Mouse (Mus musculus): ENCODE measurements around the gene Ntf5. TPM values are rescaled to one million over a fixed set of nuclear protein-coding genes. Genes with fewer than 3 reads are reported as not detected.

The Ntf5 gene
- under 1 TPM; 0.35 to 0.94 TPM for polyA plus RNA-seq (2012; fragmentation: generic; extraction: Trizol)

GRCm38 (mm10) chr7:45413113-45413863 lies at the start of gene Ntf5:
Ntf5 (plus strand) TSS chr7:45413695.

DNA sequence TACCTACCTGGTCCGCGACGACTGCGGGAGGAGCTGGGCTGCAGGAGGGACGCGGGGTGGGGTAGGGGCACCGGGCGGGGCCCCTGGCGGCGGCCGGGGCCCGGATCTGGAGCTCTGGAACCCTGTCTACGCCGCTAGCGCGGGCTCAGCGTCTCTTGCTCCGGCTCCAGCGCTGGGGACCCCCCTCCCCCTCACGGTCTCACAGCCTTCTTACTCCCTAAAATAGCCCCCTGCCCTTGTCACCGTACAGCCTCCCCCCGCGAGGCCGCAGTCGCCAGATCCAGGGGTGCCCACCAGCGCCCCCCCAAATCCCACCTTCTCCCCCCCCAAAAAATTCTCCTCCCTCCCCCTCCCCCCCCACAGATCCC lies 46.9 kb upstream of the Ntf5 start, which contains the start of gene Ppfia3:
Gene Ppfia3 (minus strand): TSS at position 368 of the 368 bp plus-strand sequence.

DNA sequence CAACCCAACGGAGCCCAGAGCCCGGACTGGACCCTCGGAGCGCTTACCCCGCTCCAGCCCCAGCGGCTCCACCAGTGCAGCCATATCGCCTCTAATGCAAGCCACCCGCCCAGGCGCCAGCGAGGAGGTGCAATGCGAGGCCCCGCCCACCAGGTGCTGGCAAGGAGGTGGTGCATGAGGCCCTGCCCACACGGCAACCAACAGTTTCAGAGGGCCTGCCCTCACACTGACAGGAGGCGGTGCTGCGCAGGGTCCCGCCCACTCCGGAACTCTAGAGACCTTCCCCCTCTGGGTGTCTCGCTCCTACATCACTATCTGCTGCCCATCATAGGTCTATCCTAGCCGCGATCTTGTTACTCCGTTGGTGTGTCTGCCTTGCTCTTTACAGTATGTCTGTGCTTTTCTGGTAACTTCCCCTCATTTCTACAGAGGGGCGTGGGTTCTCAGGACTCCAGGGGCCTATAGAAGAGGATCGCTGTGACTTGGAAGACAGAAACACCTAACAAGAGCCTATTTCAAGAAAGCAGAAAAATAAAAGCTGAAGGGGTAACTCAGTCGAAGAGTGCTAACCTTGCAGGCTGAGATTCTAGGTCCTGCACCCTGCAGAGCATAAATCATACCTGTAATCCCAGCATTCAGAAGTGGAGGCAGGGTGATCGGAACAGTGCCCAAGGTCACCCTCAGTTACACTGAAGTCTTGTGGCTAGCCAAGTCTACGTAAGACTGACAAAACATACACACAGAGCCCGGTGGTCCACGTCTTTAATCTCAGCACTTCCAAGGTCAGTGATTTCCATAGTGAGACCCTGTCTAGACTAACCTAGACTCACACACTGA lies 42.8 kb upstream of the Ntf5 start, which contains the start of gene Lin7b:
Gene Lin7b (minus strand): TSS at position 109 of the 837 bp plus-strand sequence.

DNA sequence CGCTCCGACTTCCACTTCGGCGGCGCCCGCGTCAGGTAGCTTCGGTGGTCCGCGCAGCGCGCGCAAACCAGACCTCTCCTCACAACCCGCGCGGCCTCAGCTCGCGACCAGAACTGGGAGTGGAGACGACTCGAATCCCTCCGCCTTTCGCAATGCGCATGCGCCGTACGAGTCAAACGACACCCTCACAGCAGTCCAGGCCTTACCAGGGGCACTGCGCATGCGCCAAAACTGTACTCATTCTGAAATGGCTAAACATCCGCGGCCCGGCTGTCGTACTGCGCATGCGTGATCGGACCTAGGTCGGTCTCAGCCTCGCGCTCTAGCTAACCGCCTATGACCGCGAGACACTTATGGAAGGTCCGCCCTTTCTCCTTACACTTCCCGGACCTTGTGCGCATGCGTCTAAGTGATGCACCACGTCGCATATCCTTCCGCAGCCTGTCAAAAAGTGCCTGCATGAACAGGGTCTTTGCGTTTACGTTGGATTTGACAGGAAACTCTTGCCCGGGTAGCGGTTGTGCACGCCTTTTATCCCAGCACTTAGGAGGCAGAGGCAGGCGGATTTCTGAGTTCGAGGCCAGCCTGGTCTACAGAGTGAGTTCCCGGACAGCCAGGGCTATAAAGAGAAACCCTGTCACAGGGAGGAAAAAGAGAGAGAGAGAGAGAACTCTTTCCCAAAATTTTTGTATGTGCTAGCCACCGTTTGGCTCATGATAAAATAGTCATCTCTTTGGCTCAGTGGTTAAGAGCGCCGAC lies 17.7 kb upstream of the Ntf5 start, which contains the start of gene Snrnp70:
Gene Snrnp70 (minus strand): TSS at position 165 of the 759 bp plus-strand sequence.

GRCm38 (mm10) chr7:45405091-45406075 lies 8.1 kb upstream of the Ntf5 start, which contains the start of gene Kcna7:
Kcna7 (plus strand) TSS chr7:45405653.

GRCm38 (mm10) chr7:45420615-45420919 lies 7.1 kb downstream of the Ntf5 start, which contains the start of gene Lhb:
Lhb (plus strand) TSS chr7:45420820.

GRCm38 (mm10) chr7:45434203-45435015 lies 20.9 kb downstream of the Ntf5 start, which contains the start of gene Gys1:
Gys1 (plus strand) TSS chr7:45434844.

GRCm38 (mm10) chr7:45437521-45438276 lies 24.2 kb downstream of the Ntf5 start, which contains the start of gene Ruvbl2:
Ruvbl2 (minus strand) TSS chr7:45438096.

DNA sequence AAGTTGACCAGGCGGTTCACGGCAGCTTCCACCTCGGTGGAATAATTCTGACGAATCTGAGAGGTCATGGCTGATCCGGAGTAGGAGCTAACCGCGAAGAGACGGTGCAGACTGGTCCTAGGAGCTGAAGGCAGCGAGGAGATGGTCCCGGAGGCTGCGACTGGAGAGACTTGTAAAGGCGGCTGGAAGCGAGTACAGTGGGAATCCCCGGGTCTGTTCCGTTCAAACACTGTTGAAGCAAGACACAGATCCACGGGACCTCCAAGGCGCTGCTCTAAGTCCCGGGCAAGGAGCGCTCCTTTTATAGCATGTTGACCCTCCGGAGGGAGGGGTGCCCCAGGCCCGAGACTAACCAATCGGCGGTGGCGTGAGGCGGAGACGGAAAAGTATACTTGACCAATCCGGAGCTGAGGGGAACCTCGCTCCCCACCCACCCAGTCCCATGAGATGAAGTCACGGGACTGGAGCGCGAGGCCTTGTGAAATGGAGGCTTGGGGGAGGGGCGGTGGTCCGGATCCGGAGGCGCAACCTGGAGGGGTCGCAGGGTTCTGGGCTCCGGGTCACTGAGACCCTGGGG lies 46.2 kb downstream of the Ntf5 start, which contains the start of gene Ftl1:
Gene Ftl1 (minus strand): TSS at position 321 of the 577 bp plus-strand sequence.

DNA sequence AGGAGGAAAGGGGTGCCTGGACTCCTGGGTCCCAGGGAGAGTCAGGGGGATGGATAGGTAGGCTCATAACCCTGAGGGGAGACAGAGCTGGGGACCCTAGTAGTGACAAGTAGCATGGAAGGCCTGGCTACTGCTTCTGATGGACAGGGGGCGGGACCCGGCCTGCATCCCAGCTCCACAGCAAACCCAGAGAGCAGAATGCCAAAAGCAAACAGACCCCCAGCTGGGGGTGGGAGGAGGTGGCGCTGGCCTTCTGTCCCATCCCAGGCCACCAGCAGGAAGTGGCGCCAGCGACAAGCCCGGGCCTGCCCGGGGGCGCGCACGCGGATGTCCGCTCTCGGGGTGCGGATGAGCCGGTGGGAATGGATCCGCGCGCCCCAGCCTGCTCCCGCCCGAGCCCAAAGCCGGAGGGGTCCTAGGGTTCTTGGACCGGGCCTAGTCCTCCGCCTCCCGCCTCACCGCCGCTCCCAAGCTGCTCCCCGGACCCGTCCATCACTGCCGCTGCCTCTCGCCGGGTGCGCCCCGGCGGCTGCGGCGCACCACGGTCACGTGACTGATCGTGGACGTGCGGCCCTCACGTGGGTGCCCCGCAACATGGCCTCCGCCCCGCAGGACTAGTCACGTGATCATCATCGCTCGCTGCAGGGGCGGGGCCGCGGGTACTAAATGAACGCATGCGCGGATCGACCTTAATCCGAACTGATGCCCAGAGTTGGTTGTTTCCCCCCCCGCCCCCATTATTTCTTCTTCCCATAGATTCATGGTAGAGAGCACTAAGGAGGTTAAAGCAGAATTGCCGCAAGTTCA lies 53.0 kb downstream of the Ntf5 start, which contains the start of gene Bax:
Gene Bax (minus strand): TSS at position 616 of the 807 bp plus-strand sequence.

Other genes with a start within 250 kb of the Ntf5 start
- gene Slc17a7, start 249.7 kb upstream of the Ntf5 start, polyA plus RNA-seq (2012; fragmentation: generic; extraction: Trizol): under 1 TPM; 0.04 to 0.18 TPM
- under 1 TPM; 0.04 to 0.48 TPM for gene Gfy, start 234.1 kb upstream of the Ntf5 start, polyA plus RNA-seq (2012; fragmentation: generic; extraction: Trizol)
- gene Pth2, start 232.7 kb upstream of the Ntf5 start, polyA plus RNA-seq (2012; fragmentation: generic; extraction: Trizol): not detected
- gene Ccdc155, start 208.8 kb upstream of the Ntf5 start, polyA plus RNA-seq (2012; fragmentation: generic; extraction: Trizol): 1 to 10 TPM in 1 of 2 experiments, under 1 TPM in 1; 0.71 to 4.3 TPM
- under 1 TPM in 1 of 2 experiments, not detected in 1; 0.15 TPM for gene Dkkl1, start 201.5 kb upstream of the Ntf5 start, polyA plus RNA-seq (2012; fragmentation: generic; extraction: Trizol)
- 100 to 1,000 TPM in 1 of 2 experiments, 10 to 100 TPM in 1; 60.5 to 105 TPM for gene Tead2, start 197.9 kb upstream of the Ntf5 start, polyA plus RNA-seq (2012; fragmentation: generic; extraction: Trizol)
- gene Cd37, start 174.6 kb upstream of the Ntf5 start, polyA plus RNA-seq (2012; fragmentation: generic; extraction: Trizol): under 1 TPM; 0.11 to 0.28 TPM
- gene Slc6a16, start 172.6 kb upstream of the Ntf5 start, polyA plus RNA-seq (2012; fragmentation: generic; extraction: Trizol): not detected
- not detected for gene Slc6a21, start 136.2 kb upstream of the Ntf5 start, polyA plus RNA-seq (2012; fragmentation: generic; extraction: Trizol)
- gene Trpm4, start 79.9 kb upstream of the Ntf5 start, polyA plus RNA-seq (2012; fragmentation: generic; extraction: Trizol): 10 to 100 TPM; 23.4 to 26.2 TPM
- gene Hrc, start 78.4 kb upstream of the Ntf5 start, polyA plus RNA-seq (2012; fragmentation: generic; extraction: Trizol): under 1 TPM; 0.02 to 0.06 TPM
- 1 to 10 TPM; 1.1 to 2.1 TPM for gene Ppfia3, start 46.7 kb upstream of the Ntf5 start, polyA plus RNA-seq (2012; fragmentation: generic; extraction: Trizol)
- gene Lin7b, start 43.1 kb upstream of the Ntf5 start, polyA plus RNA-seq (2012; fragmentation: generic; extraction: Trizol): 1 to 10 TPM in 1 of 2 experiments, under 1 TPM in 1; 0.23 to 1.8 TPM
- gene Snrnp70, start 18.0 kb upstream of the Ntf5 start, polyA plus RNA-seq (2012; fragmentation: generic; extraction: Trizol): 100 to 1,000 TPM; 229 to 271 TPM
- not detected for gene Kcna7, start 8.0 kb upstream of the Ntf5 start, polyA plus RNA-seq (2012; fragmentation: generic; extraction: Trizol)
- gene Lhb, start 7.1 kb downstream of the Ntf5 start, polyA plus RNA-seq (2012; fragmentation: generic; extraction: Trizol): under 1 TPM in 1 of 2 experiments, not detected in 1; 0.11 TPM
- 10 to 100 TPM; 10.3 to 18.4 TPM for gene Gys1, start 21.1 kb downstream of the Ntf5 start, polyA plus RNA-seq (2012; fragmentation: generic; extraction: Trizol)
- 100 to 1,000 TPM in 1 of 2 experiments, 10 to 100 TPM in 1; 68.4 to 154 TPM for gene Ruvbl2, start 24.4 kb downstream of the Ntf5 start, polyA plus RNA-seq (2012; fragmentation: generic; extraction: Trizol)
- over 10,000 TPM in 1 of 2 experiments, 1,000 to 10,000 TPM in 1; 3,673 to 13,112 TPM for gene Ftl1, start 46.2 kb downstream of the Ntf5 start, polyA plus RNA-seq (2012; fragmentation: generic; extraction: Trizol)
- gene Bax, start 53.2 kb downstream of the Ntf5 start, polyA plus RNA-seq (2012; fragmentation: generic; extraction: Trizol): 100 to 1,000 TPM; 253 to 519 TPM
- 1 to 10 TPM in 1 of 2 experiments, under 1 TPM in 1; 0.09 to 1.7 TPM for gene Tulp2, start 68.2 kb downstream of the Ntf5 start, polyA plus RNA-seq (2012; fragmentation: generic; extraction: Trizol)
- gene Gm45808, start 73.1 kb downstream of the Ntf5 start, polyA plus RNA-seq (2012; fragmentation: generic; extraction: Trizol): not detected
- under 1 TPM; 0.07 to 0.21 TPM for gene Dhdh, start 75.1 kb downstream of the Ntf5 start, polyA plus RNA-seq (2012; fragmentation: generic; extraction: Trizol)
- gene Nucb1, start 96.7 kb downstream of the Ntf5 start, polyA plus RNA-seq (2012; fragmentation: generic; extraction: Trizol): 100 to 1,000 TPM in 1 of 2 experiments, 10 to 100 TPM in 1; 66.5 to 268 TPM
- 10 to 100 TPM in 1 of 2 experiments, 1 to 10 TPM in 1; 9.1 to 24.6 TPM for gene Ppp1r15a, start 112.6 kb downstream of the Ntf5 start, polyA plus RNA-seq (2012; fragmentation: generic; extraction: Trizol)
- 10 to 100 TPM in 1 of 2 experiments, under 1 TPM in 1; 0.27 to 17.6 TPM for gene Plekha4, start 112.6 kb downstream of the Ntf5 start, polyA plus RNA-seq (2012; fragmentation: generic; extraction: Trizol)
- gene Hsd17b14, start 141.2 kb downstream of the Ntf5 start, polyA plus RNA-seq (2012; fragmentation: generic; extraction: Trizol): 1 to 10 TPM in 1 of 2 experiments, under 1 TPM in 1; 0.71 to 5.8 TPM
- 10 to 100 TPM; 37.7 to 68.6 TPM for gene Bcat2, start 156.5 kb downstream of the Ntf5 start, polyA plus RNA-seq (2012; fragmentation: generic; extraction: Trizol)
- gene Fgf21, start 201.8 kb downstream of the Ntf5 start, polyA plus RNA-seq (2012; fragmentation: generic; extraction: Trizol): under 1 TPM in 1 of 2 experiments, not detected in 1; 0.27 TPM
- not detected for gene Fut1, start 203.6 kb downstream of the Ntf5 start, polyA plus RNA-seq (2012; fragmentation: generic; extraction: Trizol)
- gene Izumo1, start 208.1 kb downstream of the Ntf5 start, polyA plus RNA-seq (2012; fragmentation: generic; extraction: Trizol): not detected
- under 1 TPM; 0.05 to 0.07 TPM for gene Rasip1, start 213.8 kb downstream of the Ntf5 start, polyA plus RNA-seq (2012; fragmentation: generic; extraction: Trizol)
- 1 to 10 TPM in 1 of 2 experiments, under 1 TPM in 1; 0.05 to 1.3 TPM for gene Mamstr, start 226.3 kb downstream of the Ntf5 start, polyA plus RNA-seq (2012; fragmentation: generic; extraction: Trizol)